Mouse (Mus musculus): Measurements from ENCODE around the gene Cacna1g.

GRCm38 (mm10) chr11:94420991-94421390 is 53.0 kb downstream of the Cacna1g start:
- TF ChIP-seq CTCF (IDR thresholded peaks at IDR 0.05; ENCODE audit: borderline replicate concordance, extremely low read depth, insufficient read depth, insufficient read length) (no peak), POLR2A (IDR thresholded peaks at IDR 0.05; ENCODE audit: borderline replicate concordance, extremely low read depth, insufficient read depth, insufficient read length, poor library complexity, severe bottlenecking) (no peak)
